Mouse (Mus musculus) cerebellum, adult 11 months (tissue): ENCODE results near the gene Ercc6l.
"Not testable (repeated sequence)": the region's sequence is repeated elsewhere in the genome, so short reads cannot be mapped to it uniquely, and the experiment has no call there.

Source experiments
- DNase-seq: peaks from one replicate; pipeline ENCODE4 v3.0.0; 2022

Gene Ercc6l

DNA sequence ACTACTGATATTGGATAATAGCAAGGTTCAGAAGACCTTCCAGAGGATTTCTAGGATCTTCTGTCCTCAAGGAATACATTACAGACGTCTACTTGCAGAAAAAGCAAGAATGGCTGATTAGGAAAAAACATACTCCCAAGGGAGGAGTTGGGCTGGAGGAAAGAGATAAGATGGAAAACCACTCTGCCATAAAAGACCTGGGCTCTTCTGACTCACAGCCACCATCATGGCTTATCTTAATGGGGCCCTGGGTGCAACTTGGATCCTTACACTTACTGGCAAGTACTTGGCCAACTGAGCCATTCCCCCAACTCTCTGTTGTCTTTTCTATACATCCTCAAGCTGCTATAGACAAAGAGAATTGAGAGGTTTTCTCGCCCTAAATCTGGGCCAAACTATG is 53.1 kb downstream of the Ercc6l start:
- DNase-seq: not testable (repeated sequence)

DNA sequence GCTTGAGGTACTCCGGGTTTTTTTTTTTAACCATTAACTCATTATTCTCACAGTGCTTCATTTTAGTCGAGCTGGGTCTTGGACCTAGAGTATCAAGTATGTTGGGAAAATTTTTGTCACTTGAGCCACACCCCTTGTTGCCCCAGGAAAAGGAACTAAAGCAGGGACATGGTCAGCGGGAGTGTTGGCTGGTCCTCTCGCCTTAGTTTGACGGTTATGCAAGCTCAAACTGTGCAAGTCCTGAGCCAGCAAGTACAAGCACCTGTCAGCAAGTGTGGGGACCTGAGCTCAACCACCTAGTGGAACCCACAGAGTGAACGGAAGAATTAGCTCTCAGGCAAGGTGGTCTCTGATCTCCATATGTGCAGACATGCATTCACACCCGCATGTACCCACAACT is 55.0 kb downstream of the Ercc6l start:
- DNase-seq: no peak

DNA sequence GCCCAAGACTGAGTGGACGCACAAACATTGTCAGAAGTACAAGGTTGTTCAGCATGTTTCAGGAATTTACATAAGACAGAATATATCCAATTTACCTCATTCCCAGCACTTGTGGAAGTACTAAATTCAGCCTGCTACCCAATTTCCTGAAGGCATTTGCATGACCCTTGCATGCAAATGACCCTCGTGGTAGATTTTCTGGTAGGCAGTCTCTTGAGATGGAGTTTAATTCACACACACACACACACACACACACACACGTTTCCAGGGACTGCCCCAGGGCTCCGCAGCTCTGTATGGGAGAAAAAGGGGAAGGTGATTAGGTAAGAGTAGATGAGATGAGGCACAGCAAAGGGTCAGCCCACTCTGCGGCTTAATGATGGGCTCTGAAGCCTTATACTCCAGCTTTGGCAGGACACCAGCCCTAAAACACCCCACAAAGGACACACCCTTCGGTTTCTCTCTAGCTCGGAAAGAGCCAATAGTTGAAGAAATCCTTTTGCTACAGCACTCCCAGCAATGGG is 62.4 kb downstream of the Ercc6l start:
- no peak for DNase-seq
